Mouse (Mus musculus): Measurements from ENCODE around the gene Catsperd. TPM values are rescaled to one million over a fixed set of nuclear protein-coding genes. Genes with fewer than 3 reads are reported as not detected.
A peak's percentile ranks its signal among the peaks of the same experiment; 100 is the strongest.
"Not testable (repeated sequence)": the region's sequence is repeated elsewhere in the genome, so short reads cannot be mapped to it uniquely, and the experiment has no call there.

Catsperd gene
- polyA plus RNA-seq, 1 experiment from 2014 or later = 1.7 TPM

GRCm38 (mm10) chr17:56611323-56611722, 16.6 kb upstream of the Catsperd start:
- peaks cover 17% of the 10 kb centered on the region for H3K36me3 ChIP-seq (ENCODE audit: control insufficient read depth, insufficient read depth, low read length)
- H3K27me3 ChIP-seq (replicated peaks; ENCODE audit: control insufficient read depth, insufficient read depth, low read length) = no peaks in the 10 kb centered on the region
- H3K4me1 ChIP-seq (ENCODE audit: control insufficient read depth, insufficient read depth, low read depth, low read length) = peaks cover 35% of the 10 kb centered on the region
- ATAC-seq = no peak
- no peak overlapping the region for H3K9ac ChIP-seq (ENCODE audit: low read depth, low read length)
- no peak overlapping the region for H3K27ac ChIP-seq (ENCODE audit: low read depth, low read length)
- H3K4me2 ChIP-seq (ENCODE audit: low read length) = no peak overlapping the region
- WGBS = 70% methylated on average over 2 of the region's 2 CpGs
- no peak overlapping the region for H3K4me3 ChIP-seq (ENCODE audit: low read length)
- no peaks in the 10 kb centered on the region for H3K9me3 ChIP-seq (ENCODE audit: control insufficient read depth, low read length)

GRCm38 (mm10) chr17:56611861-56612564, 15.9 kb upstream of the Catsperd start:
- Histone ChIP-seq H3K4me2 (ENCODE audit: low read length) (no peak overlapping the region), H3K4me1 (ENCODE audit: control insufficient read depth, insufficient read depth, low read depth, low read length) (peaks cover 35% of the 10 kb centered on the region), H3K9ac (ENCODE audit: low read depth, low read length) (no peak overlapping the region), H3K36me3 (ENCODE audit: control insufficient read depth, insufficient read depth, low read length) (peaks cover 10% of the 10 kb centered on the region), H3K4me3 (ENCODE audit: low read length) (no peak overlapping the region), H3K27me3 (replicated peaks; ENCODE audit: control insufficient read depth, insufficient read depth, low read length) (no peaks in the 10 kb centered on the region), H3K27ac (ENCODE audit: low read depth, low read length) (no peak overlapping the region), H3K9me3 (ENCODE audit: control insufficient read depth, low read length) (no peaks in the 10 kb centered on the region)
- 14% methylated on average over 14 of the region's 14 CpGs for whole genome bisulfite sequencing
- ATAC-seq = no peak

GRCm38 (mm10) chr17:56612565-56612939, 15.4 kb upstream of the Catsperd start:
- not testable (repeated sequence) for H3K9ac ChIP-seq (ENCODE audit: low read depth, low read length); H3K27me3 ChIP-seq (replicated peaks; ENCODE audit: control insufficient read depth, insufficient read depth, low read length); H3K4me2 ChIP-seq (ENCODE audit: low read length); H3K9me3 ChIP-seq (ENCODE audit: control insufficient read depth, low read length); ATAC-seq; H3K4me3 ChIP-seq (ENCODE audit: low read length); H3K27ac ChIP-seq (ENCODE audit: low read depth, low read length)
- Histone ChIP-seq H3K4me1 (ENCODE audit: control insufficient read depth, insufficient read depth, low read depth, low read length) (peaks cover 35% of the 10 kb centered on the region), H3K36me3 (ENCODE audit: control insufficient read depth, insufficient read depth, low read length) (peaks cover 13% of the 10 kb centered on the region; the same call in 1 of the 2 replicates)
- 74% methylated on average over 10 of the region's 10 CpGs for WGBS

- peaks cover 28% of the 10 kb centered on the region for H3K4me1 ChIP-seq (ENCODE audit: control insufficient read depth, insufficient read depth, low read depth, low read length)
- H3K27me3 ChIP-seq (replicated peaks; ENCODE audit: control insufficient read depth, insufficient read depth, low read length) = no peaks in the 10 kb centered on the region
- peak within 1 kb of the TSS; percentile 76 for H3K9ac ChIP-seq (ENCODE audit: low read depth, low read length)
- peak within 1 kb of the TSS; percentile 65 for H3K4me3 ChIP-seq (ENCODE audit: low read length)
- ATAC-seq = peak; percentile 71
- peak within 1 kb of the TSS; percentile 90 for H3K27ac ChIP-seq (ENCODE audit: low read depth, low read length)
- peak within 1 kb of the TSS; percentile 80 for H3K4me2 ChIP-seq (ENCODE audit: low read length)
- WGBS = under 1% methylated on average over 52 of the region's 52 CpGs
- H3K9me3 ChIP-seq (ENCODE audit: control insufficient read depth, low read length) = no peaks in the 10 kb centered on the region
- H3K36me3 ChIP-seq (ENCODE audit: control insufficient read depth, insufficient read depth, low read length) = peaks cover 20% of the 10 kb centered on the region
These were observed 14.6 kb upstream of the Catsperd start, which contains the start of gene Rpl36 for GRCm38 (mm10) chr17:56613236-56613844. Gene Rpl36, plus strand, starts transcription at chr17:56613416.

- H3K9me3 ChIP-seq (ENCODE audit: control insufficient read depth, low read length); ATAC-seq; H3K27me3 ChIP-seq (replicated peaks; ENCODE audit: control insufficient read depth, insufficient read depth, low read length): not testable (repeated sequence)
- Histone ChIP-seq H3K4me1 (ENCODE audit: control insufficient read depth, insufficient read depth, low read depth, low read length) (peaks cover 23% of the 10 kb centered on the region), H3K36me3 (ENCODE audit: control insufficient read depth, insufficient read depth, low read length) (peaks cover 25% of the 10 kb centered on the region), H3K4me3 (ENCODE audit: low read length) (peak overlapping the region; percentile 65), H3K9ac (ENCODE audit: low read depth, low read length) (peak overlapping the region; percentile 76), H3K4me2 (ENCODE audit: low read length) (peak overlapping the region; percentile 80), H3K27ac (ENCODE audit: low read depth, low read length) (peak overlapping the region; percentile 90)
- under 1% methylated on average over 26 of the region's 26 CpGs for WGBS
These were observed 14.1 kb upstream of the Catsperd start for GRCm38 (mm10) chr17:56613893-56614292.

- Histone ChIP-seq H3K4me1 (ENCODE audit: control insufficient read depth, insufficient read depth, low read depth, low read length) (peaks cover 21% of the 10 kb centered on the region), H3K36me3 (ENCODE audit: control insufficient read depth, insufficient read depth, low read length) (peaks cover 25% of the 10 kb centered on the region), H3K27ac (ENCODE audit: low read depth, low read length) (no peak overlapping the region), H3K9ac (ENCODE audit: low read depth, low read length) (peak overlapping the region; percentile 76), H3K27me3 (replicated peaks; ENCODE audit: control insufficient read depth, insufficient read depth, low read length) (no peaks in the 10 kb centered on the region), H3K4me3 (ENCODE audit: low read length) (peak overlapping the region; percentile 65), H3K4me2 (ENCODE audit: low read length) (peak overlapping the region; percentile 80), H3K9me3 (ENCODE audit: control insufficient read depth, low read length) (no peaks in the 10 kb centered on the region)
- 30% methylated on average over 14 of the region's 14 CpGs for WGBS
- ATAC-seq = no peak
These were observed 13.4 kb upstream of the Catsperd start for GRCm38 (mm10) chr17:56614391-56615135.

GRCm38 (mm10) chr17:56615136-56615784, 12.7 kb upstream of the Catsperd start:
- ATAC-seq = no peak
- Histone ChIP-seq H3K4me3 (ENCODE audit: low read length) (no peak overlapping the region), H3K27me3 (replicated peaks; ENCODE audit: control insufficient read depth, insufficient read depth, low read length) (no peaks in the 10 kb centered on the region), H3K27ac (ENCODE audit: low read depth, low read length) (no peak overlapping the region), H3K36me3 (ENCODE audit: control insufficient read depth, insufficient read depth, low read length) (peaks cover 28% of the 10 kb centered on the region), H3K4me1 (ENCODE audit: control insufficient read depth, insufficient read depth, low read depth, low read length) (peaks cover 19% of the 10 kb centered on the region), H3K9ac (ENCODE audit: low read depth, low read length) (peak overlapping the region; percentile 7), H3K9me3 (ENCODE audit: control insufficient read depth, low read length) (no peaks in the 10 kb centered on the region), H3K4me2 (ENCODE audit: low read length) (peak overlapping the region; percentile 80; the same call in 1 of the 2 replicates)
- 88% methylated on average over 11 of the region's 11 CpGs for WGBS

- Histone ChIP-seq H3K27ac (ENCODE audit: low read depth, low read length) (no peak overlapping the region), H3K9me3 (ENCODE audit: control insufficient read depth, low read length) (no peaks in the 10 kb centered on the region), H3K9ac (ENCODE audit: low read depth, low read length) (no peak overlapping the region), H3K4me3 (ENCODE audit: low read length) (no peak overlapping the region), H3K4me2 (ENCODE audit: low read length) (no peak overlapping the region), H3K27me3 (replicated peaks; ENCODE audit: control insufficient read depth, insufficient read depth, low read length) (no peaks in the 10 kb centered on the region), H3K36me3 (ENCODE audit: control insufficient read depth, insufficient read depth, low read length) (peaks cover 33% of the 10 kb centered on the region), H3K4me1 (ENCODE audit: control insufficient read depth, insufficient read depth, low read depth, low read length) (peaks cover 13% of the 10 kb centered on the region)
- ATAC-seq = no peak
- WGBS = 89% methylated on average over 4 of the region's 4 CpGs
These were observed 12.2 kb upstream of the Catsperd start for GRCm38 (mm10) chr17:56615792-56616191.

Data from hindbrain, embryonic 16.5 days (tissue).